8 mouse cellular contexts compared by ENCODE assay signal in genomic region chr1:55130190-55130916, GRCm38 (mm10). TPM values are rescaled to one million over a fixed set of nuclear protein-coding genes. Genes with fewer than 3 reads are reported as not detected.
DNase-seq lines count a peak whose midpoint lies in the region; ATAC-seq and TF ChIP-seq lines count a peak whose summit lies in the region.

No protein-coding gene starts in this region.

- WGBS in lung, postnatal 0 days, result 52% methylated on average over 10 of the region's 10 CpGs
- 60% methylated on average over 10 of the region's 10 CpGs for WGBS in embryonic facial prominence, embryonic 14.5 days
- WGBS in intestine, embryonic 15.5 days, result 62% methylated on average over 10 of the region's 10 CpGs
- 72% methylated on average over 10 of the region's 10 CpGs for WGBS in neural tube, embryonic 13.5 days

- peak overlapping the region; percentile 55 for H3K4me2 ChIP-seq in lung, postnatal 0 days (replicated peaks; ENCODE audit: low read depth, low read length)
- peak overlapping the region; percentile 79 for H3K4me2 ChIP-seq in embryonic facial prominence, embryonic 14.5 days (ENCODE audit: low read depth, low read length)
- peak overlapping the region; percentile 59 for H3K4me2 ChIP-seq in intestine, embryonic 15.5 days (replicated peaks)
- peak overlapping the region; percentile 75 for H3K4me2 ChIP-seq in neural tube, embryonic 13.5 days

- no peak for TF ChIP-seq CTCF in lung, postnatal 0 days (IDR thresholded peaks at IDR 0.05)

- no peak for TF ChIP-seq EP300 in lung, postnatal 0 days (IDR thresholded peaks at IDR 0.05)

- H3K27ac ChIP-seq in lung, postnatal 0 days (ENCODE audit: low read length), result peak overlapping the region; percentile 99
- H3K27ac ChIP-seq in embryonic facial prominence, embryonic 14.5 days (replicated peaks; ENCODE audit: low read depth, low read length), result peak overlapping the region; percentile 98
- peak overlapping the region; percentile 73 for H3K27ac ChIP-seq in intestine, embryonic 15.5 days
- peak overlapping the region; percentile 99 for H3K27ac ChIP-seq in neural tube, embryonic 13.5 days (replicated peaks)

- no peaks in the 10 kb centered on the region for H3K27me3 ChIP-seq in lung, postnatal 0 days (replicated peaks; ENCODE audit: insufficient read depth, low read length)
- H3K27me3 ChIP-seq in embryonic facial prominence, embryonic 14.5 days (replicated peaks; ENCODE audit: control insufficient read depth, insufficient read depth, low read length), result no peaks in the 10 kb centered on the region
- H3K27me3 ChIP-seq in intestine, embryonic 15.5 days (replicated peaks), result no peaks in the 10 kb centered on the region
- H3K27me3 ChIP-seq in neural tube, embryonic 13.5 days, result no peaks in the 10 kb centered on the region

- H3K4me3 ChIP-seq in lung, postnatal 0 days (ENCODE audit: low read depth, low read length), result peak overlapping the region; percentile 97
- H3K4me3 ChIP-seq in embryonic facial prominence, embryonic 14.5 days (ENCODE audit: low read depth, low read length), result peak overlapping the region; percentile 99
- H3K4me3 ChIP-seq in intestine, embryonic 15.5 days (replicated peaks), result peak overlapping the region; percentile 99
- H3K4me3 ChIP-seq in neural tube, embryonic 13.5 days, result peak overlapping the region; percentile 99

- no peak for ATAC-seq in lung, postnatal 0 days
- no peak for ATAC-seq in embryonic facial prominence, embryonic 14.5 days (ENCODE audit: low read depth)
- ATAC-seq in intestine, embryonic 15.5 days, result no peak
- no peak for ATAC-seq in neural tube, embryonic 13.5 days (ENCODE audit: low read depth)

- no peaks in the 10 kb centered on the region for H3K9me3 ChIP-seq in lung, postnatal 0 days (ENCODE audit: low read length)
- no peaks in the 10 kb centered on the region for H3K9me3 ChIP-seq in embryonic facial prominence, embryonic 14.5 days (ENCODE audit: control insufficient read depth, low read length)
- H3K9me3 ChIP-seq in intestine, embryonic 15.5 days, result no peaks in the 10 kb centered on the region
- no peaks in the 10 kb centered on the region for H3K9me3 ChIP-seq in neural tube, embryonic 13.5 days

- H3K4me1 ChIP-seq in lung, postnatal 0 days (ENCODE audit: insufficient read depth, low read depth, low read length), result peaks cover 11% of the 10 kb centered on the region; the same call in 1 of the 2 replicates
- peaks cover 20% of the 10 kb centered on the region for H3K4me1 ChIP-seq in embryonic facial prominence, embryonic 14.5 days (ENCODE audit: control insufficient read depth, insufficient read depth, low read length)
- H3K4me1 ChIP-seq in intestine, embryonic 15.5 days (replicated peaks), result peaks cover 7% of the 10 kb centered on the region; the same call in 1 of the 2 replicates
- peaks cover 32% of the 10 kb centered on the region for H3K4me1 ChIP-seq in neural tube, embryonic 13.5 days (replicated peaks)

- peak overlapping the region; percentile 98 for H3K9ac ChIP-seq in lung, postnatal 0 days (replicated peaks; ENCODE audit: low read depth)
- peak overlapping the region; percentile 98 for H3K9ac ChIP-seq in embryonic facial prominence, embryonic 14.5 days (ENCODE audit: low read depth, low read length)
- H3K9ac ChIP-seq in intestine, embryonic 15.5 days, result peak overlapping the region; percentile 39; the same call in 1 of the 2 replicates
- H3K9ac ChIP-seq in neural tube, embryonic 13.5 days, result peak overlapping the region; percentile 99

- intact Hi-C loops in left cerebral cortex, postnatal 36 days (cut with DNase I), result loop anchor here (2.0 kb wide), 1 partner anchor 106 kb away; the partner anchor contains the start of gene Mars2

- DNase-seq in lung, postnatal 0 days (ENCODE audit: low spot score), result no peak
- DNase-seq in lung, postnatal 36 days, result no peak
- no peak for DNase-seq in embryonic facial prominence, embryonic 14.5 days (ENCODE audit: low spot score)
- DNase-seq in gastrocnemius, postnatal 4 days (ENCODE audit: low spot score in 2 of 2), result no peak
- no peak for DNase-seq in left cerebral cortex, postnatal 36 days (ENCODE audit: low spot score in 2 of 2)
- DNase-seq in thymus, postnatal 36 days, result no peak

- no peaks in the 10 kb centered on the region for H3K36me3 ChIP-seq in lung, postnatal 0 days (ENCODE audit: insufficient read depth, low read length)
- H3K36me3 ChIP-seq in embryonic facial prominence, embryonic 14.5 days (ENCODE audit: control insufficient read depth, insufficient read depth, low read length), result no peaks in the 10 kb centered on the region
- no peaks in the 10 kb centered on the region for H3K36me3 ChIP-seq in intestine, embryonic 15.5 days
- no peaks in the 10 kb centered on the region; the same call in 1 of the 2 replicates for H3K36me3 ChIP-seq in neural tube, embryonic 13.5 days

RNA-seq across cellular contexts. Expression of gene Mob4, which starts 0.7 kb away (rescaled TPM):
- 109 and 114 TPM in 2 replicates for polyA plus RNA-seq in lung, postnatal 0 days (2015; fragmentation: Nextera tagmentation; extraction: Ambion mirVana)
- 117 and 122 TPM in 2 replicates for polyA plus RNA-seq in embryonic facial prominence, embryonic 14.5 days (2014; fragmentation: Nextera tagmentation; extraction: Ambion mirVana)
- polyA plus RNA-seq in intestine, embryonic 15.5 days (2015; fragmentation: Nextera tagmentation; extraction: Ambion mirVana), result 143 and 152 TPM in 2 replicates
- 187 and 204 TPM in 2 replicates for polyA plus RNA-seq in neural tube, embryonic 13.5 days (2015; fragmentation: Nextera tagmentation; extraction: Ambion mirVana)
- total RNA-seq in gastrocnemius, postnatal 4 days (2021), result 10 to 100 TPM; 53.1 to 56.2 TPM
- 10 to 100 TPM; 51.0 to 54.8 TPM for total RNA-seq in left cerebral cortex, postnatal 36 days (2021)

RNA-seq across cellular contexts. Expression of gene Hspd1, which starts 42.3 kb away (rescaled TPM):
- polyA plus RNA-seq in lung, postnatal 0 days (2015; fragmentation: Nextera tagmentation; extraction: Ambion mirVana), result 80.8 and 95.7 TPM in 2 replicates
- 298 and 311 TPM in 2 replicates for polyA plus RNA-seq in embryonic facial prominence, embryonic 14.5 days (2014; fragmentation: Nextera tagmentation; extraction: Ambion mirVana)
- polyA plus RNA-seq in intestine, embryonic 15.5 days (2015; fragmentation: Nextera tagmentation; extraction: Ambion mirVana), result 702 and 739 TPM in 2 replicates
- 274 and 281 TPM in 2 replicates for polyA plus RNA-seq in neural tube, embryonic 13.5 days (2015; fragmentation: Nextera tagmentation; extraction: Ambion mirVana)
- 100 to 1,000 TPM; 191 to 196 TPM for total RNA-seq in gastrocnemius, postnatal 4 days (2021)
- 100 to 1,000 TPM; 150 to 161 TPM for total RNA-seq in left cerebral cortex, postnatal 36 days (2021)

RNA-seq across cellular contexts. Expression of gene Hspe1, which starts 42.4 kb away (rescaled TPM):
- 115 and 120 TPM in 2 replicates for polyA plus RNA-seq in lung, postnatal 0 days (2015; fragmentation: Nextera tagmentation; extraction: Ambion mirVana)
- 387 and 459 TPM in 2 replicates for polyA plus RNA-seq in embryonic facial prominence, embryonic 14.5 days (2014; fragmentation: Nextera tagmentation; extraction: Ambion mirVana)
- polyA plus RNA-seq in intestine, embryonic 15.5 days (2015; fragmentation: Nextera tagmentation; extraction: Ambion mirVana), result 753 and 881 TPM in 2 replicates
- polyA plus RNA-seq in neural tube, embryonic 13.5 days (2015; fragmentation: Nextera tagmentation; extraction: Ambion mirVana), result 286 and 293 TPM in 2 replicates
- 100 to 1,000 TPM; 106 to 109 TPM for total RNA-seq in gastrocnemius, postnatal 4 days (2021)
- 10 to 100 TPM; 81.2 to 91.0 TPM for total RNA-seq in left cerebral cortex, postnatal 36 days (2021)

Comparison
In these comparisons a context has a peak if more than half of its experiments do, and no peak if none do; other contexts are left out.
1. H3K9ac ChIP-seq: peak in every context shown above with its lines; median percentile 99 in neural tube, embryonic 13.5 days; 98 in lung, postnatal 0 days; 98 in embryonic facial prominence, embryonic 14.5 days; 39 in intestine, embryonic 15.5 days.